Mouse (Mus musculus) B cell, adult 2 months (primary cell): Measurements from ENCODE around the gene Scg5.

Experiments used
- DNase-seq, 2 experiments: peaks; one replicate each; pipeline ENCODE4 v3.0.0; 2022

Gene Scg5

DNA sequence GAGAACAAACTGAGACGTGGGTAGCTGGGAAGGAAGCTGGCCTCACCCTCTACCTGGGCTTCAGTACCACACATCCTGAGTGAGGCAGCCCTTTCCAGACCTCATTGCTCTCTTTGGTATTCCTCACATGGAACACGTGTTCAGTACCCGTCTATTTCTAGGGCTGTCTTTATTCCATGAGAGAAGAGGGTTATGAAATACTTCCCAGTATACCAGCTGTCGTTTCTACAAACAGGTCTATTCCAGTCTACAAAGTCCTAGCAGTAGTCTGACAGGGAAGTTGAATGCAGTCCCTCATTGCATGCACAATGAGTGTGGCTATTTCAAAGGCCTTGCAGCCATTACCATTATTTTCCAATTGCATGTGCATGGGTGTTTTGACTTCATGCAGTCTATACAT lies 23.2 kb downstream of the Scg5 start:
- DNase-seq: no peak

DNA sequence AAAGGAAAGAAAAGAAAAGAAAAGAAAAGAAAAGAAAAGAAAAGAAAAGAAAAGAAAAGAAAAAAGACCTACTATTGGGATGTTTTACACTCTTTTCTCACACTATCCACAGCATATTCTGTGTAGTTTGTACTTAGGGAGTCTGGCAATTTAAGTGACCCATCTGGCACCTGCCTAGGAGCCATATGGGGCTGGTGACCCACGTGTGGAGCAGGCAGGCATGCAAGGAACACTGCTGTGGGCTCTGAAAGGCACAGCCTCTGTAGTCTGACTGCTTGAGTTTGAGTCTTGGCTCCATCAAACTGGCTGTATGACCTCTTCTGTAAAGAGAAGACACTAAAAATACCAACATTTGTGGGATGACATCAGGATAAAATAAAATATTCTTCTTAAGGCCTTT lies 25.2 kb downstream of the Scg5 start:
- DNase-seq: no peak

DNA sequence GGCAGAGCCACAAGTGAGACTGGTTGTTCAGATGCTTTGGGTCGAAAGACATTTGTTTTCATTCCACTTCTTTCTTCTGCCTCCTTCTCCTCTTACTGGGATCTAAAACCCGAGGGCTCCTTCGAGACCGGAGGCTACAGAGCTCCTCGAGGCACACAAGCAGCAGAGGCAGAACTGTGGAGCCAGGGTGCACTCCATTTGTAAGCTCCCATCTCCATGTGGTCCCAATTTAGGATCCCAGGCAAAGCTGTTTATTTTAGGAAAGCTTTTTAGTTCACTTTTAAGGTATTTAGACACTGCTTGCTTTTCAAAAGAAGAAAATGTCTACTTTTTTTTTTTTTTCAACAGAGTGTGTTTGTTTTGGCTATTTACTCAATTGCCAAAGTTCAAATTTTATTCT lies 28.1 kb downstream of the Scg5 start:
- DNase-seq: no peak

DNA sequence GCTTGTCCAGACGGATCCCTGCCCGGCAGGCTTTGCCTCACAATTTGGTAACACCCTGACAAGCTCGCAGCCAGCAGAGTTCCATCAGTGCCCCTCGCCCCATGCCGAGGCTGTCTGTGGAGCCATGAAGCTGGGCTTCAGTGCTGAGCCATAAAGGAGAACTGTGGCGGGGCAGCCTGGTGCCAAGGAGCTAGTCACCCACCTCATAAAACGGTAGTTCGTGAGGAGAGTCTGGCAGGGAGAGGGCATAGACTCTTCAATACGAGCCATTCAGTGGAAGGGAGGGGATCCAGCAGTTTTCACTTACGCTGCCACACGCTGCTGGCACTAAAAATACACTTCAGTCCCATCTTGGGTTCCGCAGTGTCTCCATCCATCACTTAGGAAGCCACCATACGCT lies 30.3 kb downstream of the Scg5 start:
- DNase-seq: no peak

DNA sequence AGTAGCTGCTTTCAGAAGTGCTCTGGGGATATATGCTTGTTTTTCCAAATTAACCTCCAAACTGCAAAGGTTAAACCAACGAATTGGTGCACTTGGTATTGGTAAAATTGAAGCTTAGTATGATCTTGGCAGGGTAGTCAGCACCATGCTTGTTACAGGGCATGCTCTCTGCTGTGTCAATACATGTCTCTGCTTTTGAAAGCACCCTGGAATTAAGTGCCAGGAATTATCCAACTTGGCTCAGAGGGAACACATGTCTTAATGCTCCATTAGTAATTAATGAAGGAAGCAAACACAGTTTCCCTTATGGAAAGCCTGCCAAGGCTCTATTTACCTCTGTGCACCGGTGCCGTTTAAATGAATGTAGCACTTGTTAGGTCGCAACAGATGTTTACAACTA lies 33.7 kb downstream of the Scg5 start:
- DNase-seq: no peak

DNA sequence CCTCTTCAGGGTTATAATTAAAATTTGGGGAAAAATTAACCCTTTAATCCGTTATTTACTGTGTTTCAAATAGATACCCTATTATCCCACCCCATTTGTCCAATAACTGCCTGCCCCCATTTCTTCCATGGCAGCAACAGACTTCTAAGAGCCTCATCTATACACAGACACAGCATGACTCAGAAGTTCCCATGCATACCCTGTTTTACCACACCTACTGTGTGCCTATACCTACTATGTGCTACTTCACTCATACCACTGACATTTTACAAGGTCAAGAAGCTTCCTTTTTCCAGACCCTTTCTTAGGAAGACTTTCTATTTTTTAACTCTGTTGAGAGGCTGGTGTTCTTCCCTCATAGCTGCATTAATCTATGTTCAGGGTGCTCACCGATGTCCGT lies 35.4 kb downstream of the Scg5 start:
- no peak for DNase-seq

DNA sequence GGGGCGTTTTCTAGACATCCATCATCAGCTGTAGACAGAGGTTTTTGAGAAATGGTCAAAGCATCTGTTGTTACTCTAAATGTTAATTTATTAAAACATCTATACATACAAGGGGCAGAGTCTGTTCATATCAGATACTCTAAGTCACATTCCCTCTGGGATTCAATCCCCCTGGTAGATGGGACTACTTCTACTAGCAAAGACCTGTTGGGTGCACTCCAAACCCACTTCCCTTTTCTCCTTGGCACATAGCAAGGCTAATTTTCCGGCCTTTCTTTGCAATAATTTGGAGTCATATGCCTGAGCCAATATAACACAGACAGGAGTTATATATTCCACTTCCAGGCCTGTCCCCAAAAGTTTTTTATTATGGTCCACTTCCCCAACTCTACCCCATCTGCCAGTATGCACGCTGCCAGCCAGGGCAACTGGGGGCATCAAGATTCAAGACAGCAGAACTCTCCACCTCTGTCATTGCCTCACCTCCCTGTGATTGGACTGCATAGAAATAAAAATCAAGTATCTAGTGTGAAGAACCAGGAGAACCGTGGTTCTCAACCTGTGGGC lies 40.0 kb downstream of the Scg5 start:
- DNase-seq: no peak

DNA sequence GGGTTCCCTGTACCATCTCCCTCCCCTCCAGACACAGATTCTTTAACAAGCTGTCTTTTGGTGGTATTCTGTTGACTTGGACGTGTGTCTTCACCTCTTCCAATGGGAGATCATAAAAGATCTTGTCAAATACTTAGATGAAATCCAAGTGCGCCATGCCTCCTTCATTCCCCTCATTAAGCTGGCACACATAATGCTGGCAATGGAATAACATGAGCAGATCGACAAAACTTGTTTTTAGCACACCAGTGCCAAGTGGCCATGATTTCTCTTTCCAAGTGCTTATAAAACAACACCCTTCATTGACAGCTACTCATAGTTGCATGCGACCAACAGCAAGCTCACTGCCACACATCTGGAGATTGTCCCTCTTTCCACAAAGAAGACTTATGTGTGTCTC lies 41.0 kb downstream of the Scg5 start:
- DNase-seq: no peak

DNA sequence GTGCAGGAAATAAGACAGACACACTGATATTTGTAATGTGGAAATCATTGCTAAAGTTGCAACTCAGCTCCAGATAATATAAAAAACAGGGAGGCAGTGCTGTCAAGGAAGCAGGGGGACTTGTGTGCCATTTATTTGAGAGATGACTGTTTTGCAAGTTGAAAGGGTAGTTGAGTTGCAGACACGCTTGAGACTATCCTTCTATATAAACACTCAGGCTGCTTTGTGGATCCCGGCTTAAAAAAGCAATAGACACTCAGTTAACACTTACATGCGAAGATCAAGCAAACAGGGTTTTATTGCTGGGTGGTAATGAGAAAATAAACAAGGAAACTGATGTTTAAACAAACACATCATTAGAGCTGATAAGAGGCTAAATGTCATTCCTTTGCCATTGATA lies 44.1 kb downstream of the Scg5 start:
- no peak for DNase-seq

DNA sequence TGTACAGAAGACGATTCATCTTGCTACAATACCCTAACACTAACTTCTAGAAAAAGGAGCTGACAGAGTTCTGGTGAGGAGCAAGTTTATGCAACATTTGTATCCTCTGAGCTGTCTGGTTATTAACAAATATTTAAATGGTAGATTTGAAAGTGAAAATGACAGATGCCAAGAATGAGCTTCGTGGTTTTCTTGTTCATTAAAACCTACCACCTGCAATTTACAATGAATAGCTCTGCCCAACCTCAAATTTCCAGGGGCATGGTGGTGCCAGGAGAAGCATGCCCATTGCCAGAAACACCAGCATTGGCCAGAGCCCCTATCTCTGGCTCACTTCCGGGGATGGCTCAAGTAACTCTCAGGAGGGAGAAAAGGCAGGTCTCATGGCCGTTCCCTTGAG lies 47.4 kb downstream of the Scg5 start:
- no peak for DNase-seq

DNA sequence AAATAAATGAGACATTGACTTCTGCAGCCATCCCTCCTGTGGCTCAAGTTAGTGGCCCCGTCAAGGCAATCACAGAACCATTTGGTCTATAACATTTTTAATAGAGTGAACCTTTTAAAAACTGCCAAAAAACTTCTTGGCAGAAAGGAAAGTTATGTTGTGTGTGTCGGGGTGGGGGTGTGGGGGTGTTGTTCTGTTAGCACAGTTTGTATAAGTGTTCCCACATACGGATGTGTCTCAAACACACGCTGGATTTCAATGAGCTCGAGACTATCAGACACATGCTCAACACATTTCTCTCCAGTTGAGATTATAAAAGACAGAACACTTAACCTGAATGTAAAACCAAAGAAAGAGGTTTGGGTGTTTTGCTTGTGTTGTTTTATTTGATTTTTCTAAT lies 47.8 kb downstream of the Scg5 start:
- no peak for DNase-seq

DNA sequence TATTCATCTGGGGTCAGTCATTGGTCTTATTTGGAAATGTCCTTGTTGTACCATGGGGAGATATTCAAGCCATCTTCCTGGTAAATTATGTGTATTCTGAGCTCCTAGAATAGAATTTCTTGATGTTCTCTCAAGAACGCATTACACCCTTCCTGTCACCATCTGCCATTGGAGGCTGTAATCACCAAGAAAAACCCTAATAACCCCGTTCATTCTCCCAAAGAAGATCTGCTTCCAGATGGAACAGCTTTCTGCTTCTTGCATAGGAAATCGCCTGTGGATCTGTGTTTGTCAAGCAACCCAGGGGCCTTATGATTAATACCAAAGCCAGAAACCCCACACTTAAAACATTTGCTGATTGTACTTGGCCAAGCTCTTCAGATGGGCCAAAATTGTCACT lies 49.6 kb downstream of the Scg5 start:
- no peak for DNase-seq

DNA sequence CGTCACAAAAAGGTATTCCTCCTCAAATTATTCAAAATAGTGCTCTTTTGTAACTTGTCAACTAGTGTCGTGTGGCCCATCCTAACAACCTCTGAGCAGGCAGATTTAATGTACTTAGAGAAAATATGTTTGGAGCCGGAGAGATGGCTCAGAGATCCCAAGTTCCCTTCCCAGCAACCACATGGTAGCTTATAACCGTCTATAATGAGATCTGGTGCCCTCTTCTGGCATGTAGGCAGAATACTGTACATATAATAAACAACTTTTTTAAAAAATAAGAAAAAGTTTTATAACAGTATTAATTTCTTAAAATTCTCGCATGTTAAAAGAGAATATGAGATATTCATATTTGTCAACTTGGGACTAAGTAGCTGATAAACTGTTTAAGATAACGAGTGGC lies 50.9 kb downstream of the Scg5 start:
- DNase-seq: no peak

DNA sequence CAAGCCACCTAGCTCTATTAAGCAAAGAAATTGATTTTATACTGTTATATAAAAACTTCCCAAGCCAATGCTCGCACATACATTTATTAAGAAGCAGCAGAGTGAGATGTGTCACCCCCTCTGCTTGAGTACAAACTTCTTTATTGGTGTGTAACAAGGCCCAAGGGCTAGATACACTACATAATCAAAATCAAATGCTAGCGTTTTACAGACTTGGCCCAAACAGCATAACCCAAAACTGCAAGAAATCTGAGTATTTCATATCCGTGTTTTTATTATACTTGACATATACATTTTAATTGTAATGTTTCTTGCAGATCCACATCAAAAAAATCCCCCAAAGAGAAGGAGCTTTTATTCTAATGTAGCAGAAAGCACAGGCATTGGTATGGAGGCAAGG lies 52.6 kb downstream of the Scg5 start:
- no peak for DNase-seq

DNA sequence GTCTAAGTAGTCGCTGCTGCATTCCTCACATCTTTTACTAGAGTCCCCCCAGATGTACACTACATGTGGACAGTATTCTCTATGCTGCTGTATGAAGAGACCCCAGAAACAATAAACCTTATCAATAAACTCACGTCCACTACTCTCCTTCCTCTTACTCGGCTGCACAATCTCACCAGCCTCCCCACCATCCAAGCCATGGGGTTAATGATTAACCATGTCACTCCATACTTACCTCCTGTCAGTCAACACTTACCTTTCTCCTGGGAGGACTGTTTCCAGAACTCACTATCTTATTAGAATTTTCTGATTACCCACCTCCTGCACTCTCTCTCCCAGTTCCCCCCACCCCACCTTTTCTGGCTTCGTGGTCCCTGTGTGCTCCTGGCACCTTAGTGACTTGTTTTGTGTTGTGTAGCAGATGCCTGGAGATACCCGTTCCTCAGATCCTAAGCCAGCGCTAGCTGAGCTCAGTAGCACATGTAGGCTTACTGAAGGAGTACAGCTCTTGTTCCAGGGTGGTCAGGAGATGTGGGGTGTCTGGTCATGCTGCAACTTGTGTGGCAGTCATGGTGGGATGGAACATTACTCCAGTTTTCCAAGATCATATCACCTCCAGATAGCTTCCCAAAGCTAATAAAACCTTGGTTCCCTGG lies 54.6 kb downstream of the Scg5 start:
- DNase-seq: no peak

DNA sequence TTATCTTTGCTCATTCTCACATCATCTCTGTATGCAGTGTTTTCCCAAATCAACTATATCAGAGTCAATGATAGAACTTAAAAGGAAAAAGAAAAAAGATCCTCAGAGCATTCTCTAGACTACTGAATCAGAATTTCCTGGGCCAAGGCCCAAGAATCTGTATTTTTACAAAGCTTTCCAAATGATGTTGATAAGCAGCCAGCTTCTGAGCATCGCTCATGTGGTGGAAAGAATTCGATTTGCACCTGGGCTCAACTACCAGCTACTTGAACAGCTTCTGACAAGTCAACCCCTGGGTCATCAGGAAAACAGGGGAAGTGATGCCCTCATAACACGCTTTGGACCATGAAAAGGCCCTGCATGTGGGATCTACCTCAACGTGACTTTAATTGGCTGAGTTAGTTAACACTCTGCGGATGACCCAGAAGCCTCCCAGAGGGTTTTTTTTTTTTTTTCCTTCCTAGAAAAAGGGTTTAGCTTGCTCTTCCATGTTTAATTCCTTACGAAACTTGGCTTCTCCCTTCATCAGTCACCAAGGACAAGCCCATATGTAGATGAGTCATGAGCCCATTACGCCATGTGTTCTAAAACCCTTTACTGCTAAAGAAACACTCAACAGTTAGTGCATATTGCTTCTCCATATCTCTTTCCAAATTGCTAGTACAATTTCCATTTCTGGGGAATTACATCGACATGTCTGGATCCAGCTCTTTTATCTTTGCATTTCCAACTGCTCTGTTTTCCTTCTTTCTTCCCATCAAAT lies 60.2 kb downstream of the Scg5 start:
- no peak for DNase-seq

DNA sequence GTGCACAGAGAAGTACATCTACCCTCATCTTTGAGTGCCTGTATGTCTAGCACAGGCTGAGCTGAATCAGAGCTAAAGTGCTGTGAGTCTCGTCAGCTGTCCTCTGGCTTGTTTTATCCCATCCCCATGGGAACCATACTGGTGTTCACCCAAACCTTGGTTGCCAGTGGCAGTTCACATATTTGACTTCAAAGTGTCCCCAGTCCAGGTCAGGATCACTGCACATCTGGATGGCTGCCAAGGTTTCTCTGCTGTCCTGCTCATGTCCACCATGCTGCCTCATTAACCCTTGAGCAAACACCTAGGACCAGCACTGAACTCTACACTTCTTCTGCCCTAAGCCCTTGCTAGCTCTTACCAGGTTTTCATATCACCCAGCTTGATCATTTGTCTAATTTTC lies 63.0 kb downstream of the Scg5 start:
- no peak for DNase-seq

DNA sequence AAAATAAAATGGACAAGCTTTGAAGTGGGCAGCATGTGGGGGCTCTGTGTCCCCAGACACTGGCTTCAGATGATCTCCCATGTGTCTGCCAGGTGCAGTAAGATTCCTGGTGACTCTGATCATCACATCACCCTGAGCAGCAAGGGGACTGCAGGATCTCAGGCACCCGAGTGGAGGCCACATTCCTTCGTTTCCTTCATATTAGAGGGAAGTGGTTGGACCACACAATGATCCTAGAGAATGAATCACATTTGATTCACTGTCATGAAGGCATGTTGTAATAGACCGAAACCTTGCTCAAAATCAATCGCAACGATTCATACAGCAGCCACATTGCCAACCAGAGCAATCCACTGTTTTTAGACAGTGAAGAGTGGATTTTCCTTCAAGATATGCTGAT lies 64.0 kb downstream of the Scg5 start:
- DNase-seq: no peak

DNA sequence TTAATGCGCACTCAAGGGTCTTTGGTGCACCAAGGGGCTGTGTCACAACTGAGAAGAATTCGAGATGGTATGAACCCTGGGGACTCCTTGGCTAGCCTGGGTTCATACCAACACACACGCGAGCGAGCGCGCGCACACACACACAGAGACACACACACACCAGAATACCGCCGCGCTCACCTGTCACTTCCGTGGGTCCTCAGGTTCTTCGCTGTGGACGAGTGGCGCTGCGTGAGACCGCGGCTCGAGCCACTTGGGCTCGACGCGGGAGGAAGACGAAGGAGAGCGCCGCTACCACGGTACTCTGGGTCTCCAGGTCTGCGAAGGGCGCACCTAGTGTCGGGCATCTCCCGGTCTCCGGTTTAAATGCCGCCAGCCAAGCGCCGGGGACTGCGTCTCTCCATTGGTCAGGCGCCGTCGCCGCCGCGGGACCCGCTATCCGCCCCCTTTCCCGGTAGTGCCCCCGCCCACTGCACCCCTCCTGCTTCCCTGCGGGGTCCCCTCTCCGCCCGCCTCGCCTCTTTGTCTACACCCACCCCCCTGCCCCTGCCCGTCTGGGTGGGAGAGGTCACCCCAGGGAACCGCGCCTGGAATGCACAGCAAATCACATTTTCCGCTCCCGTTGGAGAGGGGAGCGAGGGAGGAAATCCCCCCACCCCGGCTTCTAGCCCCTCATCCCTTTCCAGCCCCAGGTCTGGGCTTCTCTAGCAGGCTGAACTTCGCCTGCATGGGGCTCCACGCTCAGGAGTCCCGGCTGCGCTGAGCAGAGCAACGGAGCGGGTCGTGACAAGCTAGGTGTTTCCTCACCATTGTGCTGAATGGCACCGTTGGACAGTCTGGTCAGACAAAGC lies 70.4 kb downstream of the Scg5 start, which contains the start of gene Grem1:
Grem1 (minus strand) TSS at position 336 of the 851 bp plus-strand sequence.
- DNase-seq: no peak

DNA sequence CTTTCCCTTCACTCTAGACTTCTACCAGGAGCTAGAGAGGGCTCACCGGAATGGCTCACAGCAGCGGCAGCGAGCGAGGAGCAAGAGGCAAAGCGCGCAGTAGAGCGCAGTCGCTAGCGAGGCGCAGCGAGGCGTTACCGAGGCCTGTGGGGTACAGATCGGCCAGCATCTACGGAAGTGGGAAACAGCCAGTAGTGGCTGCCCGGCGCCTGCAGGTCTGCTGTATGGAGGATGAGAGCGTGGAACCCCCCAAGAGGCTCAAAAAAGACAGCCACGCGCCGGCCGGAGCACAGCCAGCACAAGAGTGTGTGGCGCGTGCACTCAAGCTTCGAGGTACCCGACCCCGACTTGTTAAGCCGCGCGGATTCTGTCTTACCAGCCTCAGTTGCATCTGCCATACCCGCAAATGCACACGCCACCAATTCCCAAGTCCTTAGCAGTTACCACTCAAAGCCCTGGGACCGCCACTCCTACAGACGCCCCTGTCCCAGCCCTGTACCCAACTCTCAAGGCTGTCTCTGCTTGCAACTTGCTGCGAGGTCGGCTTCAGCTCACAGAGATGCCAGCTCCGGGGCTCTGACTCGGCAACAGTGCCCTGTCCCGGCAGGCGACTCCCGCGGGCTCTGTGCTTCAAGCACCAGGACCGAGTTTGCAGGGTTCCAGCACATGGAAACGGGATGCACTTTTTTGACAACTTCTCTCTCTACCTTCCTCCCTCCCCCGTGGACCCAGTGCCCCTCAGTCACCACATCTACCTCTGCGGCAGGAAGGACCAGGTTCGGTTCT lies 71.2 kb downstream of the Scg5 start:
- no peak for DNase-seq

DNA sequence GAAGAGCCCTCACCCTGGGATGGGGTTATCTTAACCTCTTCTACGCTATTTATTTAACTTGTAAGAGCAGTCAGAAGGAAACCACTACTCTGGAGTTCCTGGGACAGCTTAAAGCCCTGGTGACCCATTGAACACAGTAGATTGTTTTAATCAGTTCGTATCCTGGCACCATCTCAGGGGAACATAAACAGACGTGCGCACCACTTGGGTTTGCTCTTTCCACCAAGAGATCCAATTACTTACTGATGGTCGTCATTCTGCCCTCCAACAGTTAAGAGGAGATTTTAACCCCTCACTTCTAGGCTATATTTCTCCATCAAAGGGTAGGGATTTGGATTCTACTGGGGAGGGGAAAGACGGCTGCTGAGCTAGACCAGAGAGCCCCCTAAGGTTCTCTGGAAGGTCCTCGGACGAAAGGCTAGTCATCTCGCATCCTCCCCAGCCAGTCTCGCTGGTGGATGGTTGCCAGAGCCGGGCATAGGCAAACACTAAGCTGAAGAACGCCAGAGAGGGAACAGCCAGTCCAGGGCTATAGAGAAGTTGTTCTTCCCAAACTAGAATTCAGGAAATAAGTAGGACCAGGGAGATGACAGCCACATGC lies 71.9 kb downstream of the Scg5 start:
- no peak for DNase-seq

DNA sequence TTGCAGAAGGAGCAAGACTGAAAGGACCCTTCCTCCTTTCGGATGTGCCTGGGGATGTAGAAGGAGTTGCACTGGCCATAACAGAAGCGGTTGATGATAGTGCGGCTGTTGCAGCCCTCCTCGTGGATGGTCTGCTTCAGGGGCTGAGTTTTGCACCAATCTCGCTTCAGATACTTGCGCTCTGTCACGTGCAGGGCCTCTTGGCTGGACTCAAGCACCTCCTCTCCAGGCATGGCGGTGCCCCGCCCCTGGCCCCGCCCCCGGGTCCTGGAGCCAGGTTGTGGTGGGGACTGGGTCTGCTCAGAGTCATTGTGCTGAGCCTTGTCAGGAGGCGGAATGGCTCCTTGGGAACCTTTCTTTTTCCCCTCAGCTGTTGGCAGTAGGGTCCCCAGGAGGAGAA lies 79.2 kb downstream of the Scg5 start:
- DNase-seq: no peak
